Mouse (Mus musculus) heart, adult 2 months (tissue): Measurements from ENCODE around the gene Kcnip3. TPM values are rescaled to one million over a fixed set of nuclear protein-coding genes. Genes with fewer than 3 reads are reported as not detected.

ENCODE experiments used
- DNase-seq, 2 experiments: peaks; one replicate each; pipeline ENCODE4 v3.0.0; 2021
- H3K27ac ChIP-seq: fragments of 200-600 bp; 2 replicates; pipeline ENCODE4 v1.8.1; 2022
- H3K27me3 ChIP-seq: fragments of 200-500 bp; 2 replicates; pipeline ENCODE4 v1.6.1; 2012; ENCODE audit warnings: mild to moderate bottlenecking, low read length, inconsistent platforms, mixed read lengths; ENCODE audit not compliant: control insufficient read depth, insufficient read depth
- H3K36me3 ChIP-seq: fragments of 200-500 bp; 2 replicates; pipeline ENCODE4 v1.6.1; 2012; ENCODE audit warnings: low read length, inconsistent platforms; ENCODE audit not compliant: control insufficient read depth, insufficient read depth
- H3K4me1 ChIP-seq: fragments of 200-500 bp; 2 replicates; pipeline ENCODE4 v1.6.1; 2011; ENCODE audit warnings: low read length; ENCODE audit not compliant: control insufficient read depth, insufficient read depth
- H3K4me3 ChIP-seq: fragments of 200-600 bp; 2 replicates; pipeline ENCODE4 v1.8.1; 2022
- H3K79me2 ChIP-seq: fragments of 200-500 bp; replicated peaks from 2 replicates; pipeline ENCODE4 v1.6.1; 2012; ENCODE audit warnings: mild to moderate bottlenecking, inconsistent platforms, low read length, moderate library complexity, mixed read lengths; ENCODE audit not compliant: control insufficient read depth, insufficient read depth
- H3K9ac ChIP-seq: fragments of 200-500 bp; 2 replicates; pipeline ENCODE4 v1.6.1; 2012; ENCODE audit warnings: low read depth, mild to moderate bottlenecking, control low read depth, inconsistent platforms, low read length, mixed read lengths
- CTCF ChIP-seq: fragments of 200-600 bp; IDR thresholded peaks from 2 replicates; pipeline ENCODE4 v1.8.1; 2022; ENCODE audit warnings: antibody characterized with exemption, mild to moderate bottlenecking, moderate library complexity
- EP300 ChIP-seq: fragments of 200-500 bp; IDR thresholded peaks from 2 replicates; pipeline ENCODE4 v1.6.1; 2011; ENCODE audit warnings: low read depth, low read length, control low read depth; ENCODE audit not compliant: insufficient read depth
- POLR2A ChIP-seq: fragments of 200-500 bp; IDR thresholded peaks from 2 replicates; pipeline ENCODE4 v1.6.1; 2011; ENCODE audit warnings: mild to moderate bottlenecking, low read depth, low read length, control low read depth; ENCODE audit not compliant: insufficient read depth
- WGBS: fragments of 180-500 bp; shearing (Covaris S2); methylation state at CpG from one replicate; pipeline ENCODE4 v1.1.7; 2018; 5-methylcytosine and 5-hydroxymethylcytosine counted together
- intact Hi-C: fragments of 180-260 bp; cut with DNase I; formaldehyde crosslinking; loops from one replicate; pipeline ENCODE4 v1.15.1; 2025
- polyA plus RNA-seq: library from polyadenylated mRNA; depleted of rRNA; stranded (reverse); fragments of >200 nt; gene quantifications from 2 replicates; pipeline ENCODE4 v1.2.3, GENCODE M21; 2012
- total RNA-seq, 2 experiments: library from RNA; stranded (reverse); gene quantifications; 2 replicates each; pipeline ENCODE4 v1.2.3; 2021

The Kcnip3 gene
- total and polyA plus RNA-seq, 3 experiments, result 1.1 to 1.3 (median 1.2) TPM

- WGBS, result 7% methylated on average over 18 of the region's 18 CpGs
- Histone ChIP-seq H3K27me3 (no peaks in the 10 kb centered on the region), H3K4me1 (peaks cover 3% of the 10 kb centered on the region; the same call in 1 of the 2 replicates), H3K9ac (no peak overlapping the region), H3K36me3 (no peaks in the 10 kb centered on the region), H3K4me3 (0 out of 2 replicates have a peak overlapping the region, but pooled peaks have one; percentile 7), H3K79me2 (no peaks in the 10 kb centered on the region), H3K27ac (no peak overlapping the region)
- intact Hi-C loops, result no loop called here
- DNase-seq, result no peak
- TF ChIP-seq POLR2A, result no peak
- no peak for TF ChIP-seq EP300
- no peak for TF ChIP-seq CTCF
Measured at GRCm38 (mm10) chr2:127521172-127522005, 505 bp downstream of the Kcnip3 start.

DNA sequence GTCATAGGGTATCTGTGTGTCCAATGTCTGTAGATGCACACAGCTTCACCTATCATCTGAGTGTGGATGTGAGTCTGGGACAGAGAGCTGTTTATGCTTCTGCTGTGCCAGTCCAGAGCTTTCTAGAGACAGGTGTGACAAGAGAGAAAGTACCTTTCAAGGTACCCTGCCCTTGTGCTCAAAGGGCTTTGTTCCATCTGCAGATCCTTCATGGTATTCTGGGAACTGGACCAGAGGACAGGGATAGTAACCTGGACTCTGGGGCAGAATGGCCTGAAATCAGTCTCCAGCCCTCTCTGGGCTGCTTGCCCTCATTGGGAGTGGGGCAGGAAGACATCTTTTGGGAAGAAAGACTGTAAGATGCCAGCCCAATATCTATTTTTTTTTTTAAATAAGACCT, 1.8 kb downstream of the Kcnip3 start:
- Histone ChIP-seq H3K9ac (no peak overlapping the region), H3K36me3 (no peaks in the 10 kb centered on the region), H3K27ac (no peak overlapping the region), H3K79me2 (no peaks in the 10 kb centered on the region), H3K4me3 (no peak overlapping the region), H3K4me1 (peaks cover 3% of the 10 kb centered on the region; the same call in 1 of the 2 replicates), H3K27me3 (no peaks in the 10 kb centered on the region)
- no peak for DNase-seq
- TF ChIP-seq POLR2A (no peak), EP300 (no peak), CTCF (no peak)
- intact Hi-C loops, result no loop called here

- TF ChIP-seq CTCF, result no peak
- TF ChIP-seq POLR2A, result no peak
- no peak for TF ChIP-seq EP300
- no peak overlapping the region for H3K27ac ChIP-seq
- H3K4me1 ChIP-seq, result peaks cover 3% of the 10 kb centered on the region; the same call in 1 of the 2 replicates
- H3K79me2 ChIP-seq, result no peaks in the 10 kb centered on the region
- H3K36me3 ChIP-seq, result no peaks in the 10 kb centered on the region
- H3K27me3 ChIP-seq, result no peaks in the 10 kb centered on the region
- no peak overlapping the region for H3K9ac ChIP-seq
- no peak overlapping the region for H3K4me3 ChIP-seq
- intact Hi-C loops, result no loop called here
- no peak for DNase-seq
- 85% methylated on average over 5 of the region's 5 CpGs for WGBS
Measured at GRCm38 (mm10) chr2:127519308-127519707, 2.6 kb downstream of the Kcnip3 start.

DNA sequence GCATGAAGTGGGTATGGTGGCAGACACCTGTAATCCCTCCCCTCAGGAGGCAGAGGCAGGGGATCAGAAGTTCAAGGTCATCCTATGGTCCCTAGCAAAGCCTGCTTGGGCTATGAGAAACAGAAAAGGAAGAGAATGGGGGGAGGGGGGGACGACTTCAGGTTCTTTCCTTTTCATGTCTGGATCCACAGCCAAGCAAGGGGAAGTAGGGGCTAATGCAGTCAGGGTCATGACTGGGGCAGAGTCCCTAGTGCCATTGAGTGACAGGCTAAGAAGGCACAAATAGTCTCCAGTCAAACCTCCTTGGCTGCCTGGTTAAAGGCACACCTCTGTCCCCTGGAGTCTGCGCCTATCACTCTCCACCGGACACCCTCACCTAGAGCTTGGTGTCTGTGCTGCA, 3.1 kb downstream of the Kcnip3 start:
- no peak for TF ChIP-seq POLR2A
- no peak overlapping the region for H3K27ac ChIP-seq
- no peak overlapping the region for H3K9ac ChIP-seq
- no peak overlapping the region for H3K4me3 ChIP-seq
- intact Hi-C loops, result no loop called here
- WGBS, result 68% methylated on average over 3 of the region's 3 CpGs
- DNase-seq, result no peak
- H3K36me3 ChIP-seq, result no peaks in the 10 kb centered on the region
- H3K79me2 ChIP-seq, result no peaks in the 10 kb centered on the region
- no peaks in the 10 kb centered on the region for H3K27me3 ChIP-seq
- peaks cover 3% of the 10 kb centered on the region; the same call in 1 of the 2 replicates for H3K4me1 ChIP-seq

- intact Hi-C loops, result no loop called here
Measured at GRCm38 (mm10) chr2:127518273-127518672, 3.6 kb downstream of the Kcnip3 start.

GRCm38 (mm10) chr2:127517081-127517480, 4.8 kb downstream of the Kcnip3 start:
- Histone ChIP-seq H3K36me3 (no peaks in the 10 kb centered on the region), H3K79me2 (no peaks in the 10 kb centered on the region), H3K4me3 (no peak overlapping the region), H3K4me1 (peaks cover 3% of the 10 kb centered on the region; the same call in 1 of the 2 replicates), H3K27ac (no peak overlapping the region), H3K9ac (no peak overlapping the region), H3K27me3 (no peaks in the 10 kb centered on the region)
- DNase-seq, result no peak
- WGBS, result 75% methylated on average over 8 of the region's 8 CpGs
- no peak for TF ChIP-seq EP300
- no peak for TF ChIP-seq CTCF
- no peak for TF ChIP-seq POLR2A
- intact Hi-C loops, result no loop called here

More at GRCm38 (mm10) chr2:127518273-127518672, 3.6 kb downstream of the Kcnip3 start:
- no peaks in the 10 kb centered on the region for H3K36me3 ChIP-seq
- no peak overlapping the region for H3K27ac ChIP-seq
- H3K4me1 ChIP-seq, result peaks cover 3% of the 10 kb centered on the region; the same call in 1 of the 2 replicates
- H3K9ac ChIP-seq, result no peak overlapping the region
- WGBS, result 23% methylated on average over 3 of the region's 3 CpGs
- DNase-seq, result no peak
- H3K79me2 ChIP-seq, result no peaks in the 10 kb centered on the region
- H3K4me3 ChIP-seq, result no peak overlapping the region
- no peaks in the 10 kb centered on the region for H3K27me3 ChIP-seq
- TF ChIP-seq CTCF (no peak), EP300 (no peak), POLR2A (no peak)
